Mouse (Mus musculus): ENCODE data around the gene Mslnl.

Gene Mslnl

DNA sequence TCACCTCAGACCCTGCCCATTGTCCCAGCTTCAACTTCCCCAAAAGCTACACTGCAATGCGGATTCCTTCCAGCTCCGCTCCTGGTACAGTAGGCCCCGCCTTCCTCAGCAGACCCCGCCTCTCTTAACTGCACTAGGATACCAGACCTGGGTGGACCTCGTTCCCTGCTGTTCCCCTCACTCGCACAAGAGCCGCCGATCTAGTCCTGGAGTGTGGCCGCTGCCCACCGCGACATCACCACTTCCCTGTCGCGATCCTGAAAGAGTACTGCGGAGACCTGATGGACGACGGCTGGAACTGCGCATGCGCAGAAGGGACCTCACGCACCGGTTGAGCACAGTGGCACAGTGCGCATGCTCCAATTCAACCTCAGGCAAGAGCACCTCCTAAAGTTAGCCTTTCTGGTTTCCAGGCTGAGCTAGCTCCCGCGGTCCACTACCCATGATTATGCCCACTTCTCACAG, 49.5 kb downstream of the Mslnl start, which contains the start of gene Haghl:
Haghl (minus strand) TSS at position 393 of the 465 bp plus-strand sequence.
- peak; percentile 92 to 98 for DNase-seq (ENCODE audit: low spot score in 2 of 2)

DNA sequence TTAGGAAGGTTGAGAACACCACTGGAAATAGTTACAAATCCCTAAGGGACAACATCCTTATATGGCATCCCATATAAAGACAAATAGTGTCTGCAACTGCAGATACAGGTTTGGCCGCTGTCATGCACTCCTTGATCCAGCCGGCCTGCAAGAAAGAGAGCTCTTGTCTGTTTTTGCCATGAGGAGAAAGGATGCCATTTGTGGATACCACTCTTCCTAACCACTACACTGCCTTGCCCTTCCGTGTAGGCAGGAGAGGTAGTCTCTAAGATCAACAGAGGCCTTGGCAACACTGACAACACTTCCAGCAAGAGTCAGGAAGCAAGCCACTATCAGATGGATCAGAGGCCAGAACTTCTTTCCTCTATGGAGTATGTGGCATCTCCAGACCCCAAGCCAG, 50.4 kb downstream of the Mslnl start, which contains the start of gene Ccdc78:
Ccdc78 (plus strand) TSS at position 301 of the 400 bp plus-strand sequence.
- DNase-seq (ENCODE audit: low spot score in 2 of 2), result no peak

DNA sequence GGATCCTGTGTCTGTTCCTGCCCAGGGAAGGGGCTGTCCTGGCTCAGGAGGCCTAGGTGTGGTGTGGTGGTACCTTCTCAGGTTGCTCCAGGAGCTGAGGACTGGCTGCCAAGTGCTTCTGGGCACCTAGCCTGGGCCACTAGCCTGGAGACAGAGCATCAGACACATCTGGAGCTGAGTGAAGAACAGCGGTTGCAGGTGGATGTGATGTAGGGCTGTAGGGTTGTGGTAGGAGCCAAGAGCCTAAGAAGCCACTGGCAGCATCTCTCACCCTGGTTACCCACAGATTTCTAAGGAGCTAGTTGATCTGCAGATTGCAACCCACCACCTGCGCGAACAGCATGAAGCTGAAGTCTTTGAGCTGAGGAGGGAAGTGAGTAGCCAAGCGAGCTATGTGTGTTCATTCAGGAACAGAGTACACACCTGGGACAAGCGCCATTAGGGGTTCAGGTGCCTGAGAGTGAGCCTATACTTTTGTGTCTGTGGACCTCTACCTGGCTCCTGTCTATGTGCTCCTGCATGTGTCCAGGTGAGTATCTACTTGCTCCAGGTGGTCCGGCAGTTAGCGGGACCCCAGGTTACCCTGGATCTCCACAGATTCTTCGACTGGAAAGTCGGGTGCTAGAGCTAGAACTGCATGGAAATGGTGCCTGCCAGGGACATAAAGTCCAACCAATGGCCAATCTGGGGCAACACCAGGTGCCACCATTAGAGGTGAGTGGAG, 51.1 kb downstream of the Mslnl start:
- no peak for DNase-seq (ENCODE audit: low spot score in 2 of 2)

DNA sequence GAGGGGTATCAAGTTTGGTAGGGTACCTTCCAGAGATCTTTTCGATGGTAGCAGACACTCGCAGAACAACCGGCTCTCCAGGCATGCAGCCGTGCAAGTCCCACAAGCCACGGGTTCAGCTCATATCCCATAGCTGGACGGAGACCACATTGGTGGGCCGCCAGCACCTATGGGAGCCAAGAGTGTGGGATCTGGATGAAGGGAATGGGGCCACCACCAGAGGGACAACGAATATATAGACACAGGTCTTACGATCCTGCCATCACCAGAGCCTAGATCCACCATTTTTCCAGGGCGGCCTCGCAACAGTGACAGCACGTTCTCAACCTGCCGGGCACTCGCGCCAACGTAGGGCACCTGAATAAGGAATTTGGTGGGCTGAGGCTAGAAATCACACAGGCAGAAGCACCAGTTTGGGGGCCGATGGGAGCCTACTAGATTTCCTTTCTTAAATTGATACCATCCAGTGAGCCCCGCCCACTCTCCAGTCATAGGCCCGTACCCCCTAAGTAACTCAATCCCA, 55.5 kb downstream of the Mslnl start:
- DNase-seq (ENCODE audit: low spot score in 2 of 2), result no peak

DNA sequence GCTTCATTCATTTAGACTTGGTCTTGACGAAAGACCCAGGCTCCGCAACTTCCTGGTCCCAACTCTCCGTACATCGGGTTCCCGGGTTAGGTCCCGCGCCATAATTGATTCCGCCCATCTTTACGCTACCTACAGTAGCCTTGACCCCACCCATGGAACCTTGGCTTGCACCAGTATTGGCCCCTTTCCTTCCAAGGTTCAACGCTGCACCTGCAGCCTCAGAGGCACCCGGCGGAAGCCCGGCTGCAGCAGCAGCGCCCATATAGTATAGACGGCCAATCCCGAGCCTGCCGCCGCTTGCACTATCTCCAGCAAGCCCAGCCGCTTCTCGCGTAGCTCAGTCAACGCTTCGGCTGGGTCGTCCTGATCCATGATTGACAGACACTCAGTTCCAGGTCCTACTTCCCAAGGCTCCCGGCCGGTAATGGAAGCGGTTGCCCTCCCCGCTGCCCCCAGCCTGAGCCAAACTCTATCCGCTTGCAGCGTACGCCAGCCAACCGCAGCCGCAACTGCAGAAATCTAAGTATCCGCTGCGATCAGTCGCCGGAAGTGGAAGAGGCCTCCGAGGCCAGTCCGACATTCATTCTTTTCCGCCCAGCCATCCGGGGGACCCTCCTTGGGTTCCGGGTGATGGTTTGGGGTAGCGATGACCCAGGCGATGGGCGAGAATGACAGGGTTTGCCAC, 56.1 kb downstream of the Mslnl start:
- peak; percentile 89 to 95 for DNase-seq (ENCODE audit: low spot score in 2 of 2)

DNA sequence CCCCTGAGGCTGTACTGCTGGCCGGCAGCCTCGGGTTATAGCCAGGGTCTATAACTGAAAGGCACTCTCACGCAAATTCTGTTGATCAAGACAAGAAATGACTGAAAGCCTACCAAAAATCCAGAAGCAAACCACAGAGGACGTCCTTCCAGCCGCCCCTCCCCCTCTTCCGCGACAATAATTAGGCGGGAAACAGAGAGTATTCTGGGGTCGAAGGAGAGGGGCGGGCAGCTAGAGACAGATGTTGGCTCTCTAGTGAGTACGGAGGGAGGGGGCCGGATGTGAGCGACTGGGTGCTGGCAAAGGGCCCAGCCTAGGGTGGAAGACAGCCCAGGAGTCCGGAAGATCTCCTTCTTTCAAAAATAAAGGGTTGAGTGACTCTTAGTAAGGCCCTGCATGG, 56.8 kb downstream of the Mslnl start, which contains the start of gene Fam173a:
Fam173a (minus strand) TSS at position 287 of the 400 bp plus-strand sequence.
- peak; percentile 75 to 86 for DNase-seq (ENCODE audit: low spot score in 2 of 2)

DNA sequence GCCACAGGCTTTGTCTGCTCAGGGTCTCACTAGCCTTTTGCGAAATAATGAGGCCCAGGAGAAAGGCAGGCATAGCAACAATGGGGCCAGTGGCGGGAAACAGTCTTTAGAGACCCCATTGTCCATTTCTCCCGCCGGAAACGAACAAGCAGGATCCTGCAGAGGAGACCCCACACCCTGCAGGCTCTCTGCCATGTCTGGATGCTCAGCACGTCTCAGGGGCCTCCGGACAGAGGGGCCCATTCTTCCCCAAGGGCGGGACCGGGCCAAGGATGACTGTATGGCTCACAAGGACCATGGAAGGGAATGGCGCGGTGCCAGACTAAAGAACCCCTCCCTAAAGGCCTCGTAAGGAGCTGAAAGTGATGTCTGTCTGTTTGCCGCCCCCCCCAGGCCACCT, 58.4 kb downstream of the Mslnl start:
- DNase-seq (ENCODE audit: low spot score in 2 of 2), result no peak

DNA sequence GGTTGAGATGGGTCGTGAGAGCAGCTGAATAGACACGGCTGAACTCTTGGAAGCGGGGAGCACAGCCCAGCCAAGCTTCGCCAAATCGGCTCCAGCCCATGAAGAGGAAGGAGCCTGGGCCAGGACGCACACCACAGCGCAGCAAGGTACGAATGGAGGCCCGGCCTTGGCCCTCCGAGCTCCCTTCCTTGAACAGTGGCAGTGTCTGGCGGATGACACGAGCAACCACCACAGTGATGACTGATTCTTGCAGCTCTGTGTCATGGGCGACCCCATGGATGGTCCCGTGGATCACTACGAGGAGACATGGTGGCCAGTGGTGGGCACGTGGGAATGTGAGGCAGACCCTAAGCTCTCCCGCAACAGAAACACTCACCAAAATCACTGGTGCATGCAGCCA, 59.2 kb downstream of the Mslnl start:
- DNase-seq (ENCODE audit: low spot score in 2 of 2), result no peak

DNA sequence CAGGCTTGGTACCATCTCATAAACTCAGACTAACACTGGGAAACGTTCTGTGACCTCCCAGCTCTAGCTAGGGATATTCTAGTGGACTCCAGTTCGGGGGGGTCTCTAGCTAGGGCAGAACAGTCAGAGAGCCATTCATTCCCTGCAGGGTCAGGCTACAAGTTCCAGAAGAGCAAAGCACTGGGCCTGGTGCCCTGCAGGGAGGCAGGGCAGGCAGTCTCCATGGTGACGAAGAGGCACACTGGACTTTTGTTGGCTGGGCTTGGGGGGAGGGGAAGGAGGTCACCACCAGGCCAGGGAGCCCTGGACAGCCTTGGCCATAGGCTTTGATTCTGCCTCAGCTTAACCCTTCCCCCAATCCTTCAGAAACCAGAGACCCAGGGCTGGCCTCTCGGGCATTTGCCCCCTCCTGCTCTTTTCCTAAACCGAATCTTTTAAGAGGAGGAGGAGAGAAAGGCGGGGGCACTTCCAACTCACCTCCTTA, 59.8 kb downstream of the Mslnl start, which contains the start of gene AC134908.4:
AC134908.4 (minus strand) TSS at position 51 of the 484 bp plus-strand sequence.
- no peak for DNase-seq (ENCODE audit: low spot score in 2 of 2)

DNA sequence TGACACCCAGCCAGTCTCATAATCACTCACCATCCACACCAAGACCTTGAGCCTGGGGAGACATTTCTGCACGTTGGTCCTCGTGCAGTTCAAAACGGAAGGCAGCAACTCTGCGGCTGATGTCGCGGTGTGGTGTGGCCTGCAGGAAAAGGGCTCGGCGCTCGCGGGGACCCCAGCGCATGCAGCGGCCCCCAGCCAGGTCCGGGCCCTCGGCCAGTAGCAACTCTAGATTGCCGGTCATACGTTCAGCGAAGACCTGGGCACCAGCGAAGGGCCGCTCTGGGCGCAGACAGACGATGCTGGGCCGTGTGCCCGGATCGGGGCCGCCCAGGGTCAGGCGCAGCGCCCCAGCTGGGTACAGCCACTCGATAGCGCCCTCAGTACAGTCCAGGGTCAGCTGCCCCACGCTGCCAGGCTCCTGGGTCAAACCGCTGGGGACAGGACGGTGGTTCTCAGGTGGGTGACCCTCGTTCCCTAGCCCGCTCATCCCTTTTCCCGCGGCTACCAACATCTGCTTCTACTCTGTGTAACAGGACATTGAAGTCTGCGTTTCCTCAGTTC, 60.4 kb downstream of the Mslnl start:
- DNase-seq (ENCODE audit: low spot score in 2 of 2), result peak in 1 of 2 experiments; percentile 74

DNA sequence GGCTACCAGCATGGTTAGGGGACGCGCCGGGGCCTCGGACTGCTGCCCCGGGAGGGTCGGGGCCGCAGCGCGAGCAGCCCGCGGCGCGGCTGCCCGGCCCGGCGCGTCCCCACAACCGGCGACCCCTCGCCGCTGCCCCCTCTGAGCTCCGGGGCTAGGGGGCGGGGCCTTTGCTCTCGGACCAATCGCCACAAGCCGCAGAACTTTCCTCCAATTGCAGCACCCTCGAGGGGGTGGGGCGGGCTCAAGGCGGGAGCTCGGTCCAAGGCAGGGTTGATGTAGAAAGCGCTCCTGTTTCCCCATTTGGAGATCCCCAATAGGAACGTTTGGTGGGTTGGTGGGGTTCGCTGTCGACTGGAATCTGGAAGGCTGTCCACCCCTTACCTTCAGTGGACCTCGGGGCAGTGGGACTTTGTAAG, 61.1 kb downstream of the Mslnl start, which contains the start of gene Metrn:
Metrn (minus strand) TSS at position 186 of the 419 bp plus-strand sequence.
- peak; percentile 88 to 93 for DNase-seq (ENCODE audit: low spot score in 2 of 2)

Measured in spleen, postnatal 4 days (tissue).